Mouse (Mus musculus): ENCODE results near the gene Rrp36.

Rrp36 gene

DNA sequence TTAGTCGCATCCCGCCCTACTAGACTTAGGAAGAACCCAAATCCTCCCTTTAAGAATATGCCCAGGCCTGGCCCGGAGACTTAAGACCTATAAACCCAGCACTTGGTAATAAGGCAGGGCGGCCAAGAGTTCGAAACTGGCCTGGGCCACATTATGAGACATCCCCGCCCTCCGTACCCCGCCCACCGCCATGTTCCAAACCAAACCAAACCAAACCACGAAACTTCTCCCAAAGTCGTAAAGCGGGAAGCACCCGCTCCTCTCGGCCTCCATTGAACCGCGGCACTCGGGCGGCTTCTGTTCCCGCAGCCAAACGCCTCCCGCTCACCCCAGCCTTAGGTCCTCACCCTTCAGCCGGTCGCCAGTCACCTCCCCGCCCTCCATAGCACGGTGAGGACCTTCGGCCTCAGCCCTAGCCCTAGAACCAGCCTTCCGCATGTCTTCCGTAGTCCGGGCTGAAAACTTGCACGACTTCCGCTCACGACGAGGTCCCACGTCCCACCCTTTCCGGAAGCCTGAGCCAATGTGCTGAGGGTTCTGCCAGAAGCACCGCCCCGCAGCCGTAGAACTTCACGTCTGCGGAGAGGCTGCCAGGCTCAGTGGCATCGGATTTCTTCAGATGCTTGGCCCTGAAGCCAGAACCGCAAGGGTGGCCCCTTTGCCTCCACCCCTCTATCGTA is at the start of gene Rrp36:
Gene Rrp36, minus strand, starts transcription at position 503 of the 680 bp plus-strand sequence.
- DNase-seq (ENCODE audit: low spot score), result peak; percentile 79

DNA sequence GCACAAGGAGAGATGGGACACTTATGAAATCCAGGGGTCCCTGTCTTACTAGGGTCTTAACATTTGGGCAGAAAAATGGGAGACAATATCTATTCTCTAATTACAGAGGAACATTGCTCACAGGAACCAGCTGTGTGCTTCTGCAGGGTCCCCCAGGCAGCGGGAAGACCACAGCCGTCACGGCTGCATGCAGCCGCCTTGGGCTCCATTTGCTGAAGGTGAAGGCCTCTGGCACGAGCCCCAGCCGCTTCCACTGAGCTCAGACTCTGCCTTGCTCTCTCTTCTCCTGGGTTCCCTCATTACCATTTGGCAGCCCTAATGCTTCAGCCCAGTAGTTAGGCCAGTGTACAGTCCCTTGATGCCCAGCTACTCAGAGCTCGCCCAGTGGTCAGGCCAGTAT is 46.9 kb upstream of the Rrp36 start:
- no peak for DNase-seq (ENCODE audit: low spot score)

DNA sequence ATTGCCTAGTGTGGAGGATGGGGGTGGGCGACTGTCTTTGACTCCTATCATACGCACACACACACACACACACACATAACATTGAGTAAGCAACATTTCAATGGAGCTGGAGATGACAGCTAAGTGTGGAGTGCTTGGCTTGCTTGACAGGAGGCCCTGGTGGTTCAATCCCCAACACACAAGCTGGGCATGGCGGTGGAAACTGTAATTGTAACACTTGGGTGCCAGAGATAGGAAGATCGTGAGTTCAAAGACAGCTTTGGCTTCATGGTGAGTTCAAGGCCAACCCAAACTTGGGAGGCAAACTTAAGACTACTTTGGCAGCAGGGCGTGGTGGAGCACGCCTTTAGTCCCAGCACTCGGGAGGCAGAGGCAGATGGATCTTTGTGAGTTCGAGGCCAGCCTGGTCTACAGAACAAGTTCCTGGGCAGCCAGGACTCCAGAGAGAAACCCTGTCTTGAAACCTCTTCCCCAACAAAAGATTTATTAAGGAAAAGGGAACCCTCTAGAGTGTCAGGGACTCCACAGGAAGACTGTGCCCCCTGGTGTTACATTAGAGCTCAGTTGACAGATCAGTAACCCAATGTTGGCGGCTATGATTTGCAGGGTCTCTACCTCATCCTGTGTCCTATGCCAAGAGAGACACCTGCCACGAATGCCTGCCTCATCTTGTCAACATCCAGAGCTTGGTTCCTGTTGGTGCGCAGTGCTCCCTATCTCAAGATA is 40.8 kb upstream of the Rrp36 start:
- peak; percentile 37 for DNase-seq (ENCODE audit: low spot score)

DNA sequence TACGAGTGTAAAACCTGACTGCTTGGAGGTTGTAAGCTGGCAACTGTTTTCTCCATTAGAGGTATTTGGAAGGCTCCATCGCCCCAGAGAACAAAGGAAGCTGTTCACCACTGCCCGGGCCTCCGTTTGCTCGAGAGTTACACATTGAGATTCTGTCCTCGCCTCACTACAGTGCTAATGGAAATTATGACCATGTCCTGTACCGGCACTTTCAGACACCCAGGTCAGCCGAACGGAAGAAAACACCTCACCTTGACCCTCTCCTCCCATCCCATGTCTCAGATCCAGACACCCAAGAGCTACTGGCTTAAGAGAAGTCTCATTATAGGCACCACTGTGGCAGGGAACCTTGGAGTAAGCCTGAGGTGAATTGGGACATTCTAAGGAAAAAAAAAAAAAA is 39.7 kb upstream of the Rrp36 start:
- DNase-seq (ENCODE audit: low spot score), result no peak

DNA sequence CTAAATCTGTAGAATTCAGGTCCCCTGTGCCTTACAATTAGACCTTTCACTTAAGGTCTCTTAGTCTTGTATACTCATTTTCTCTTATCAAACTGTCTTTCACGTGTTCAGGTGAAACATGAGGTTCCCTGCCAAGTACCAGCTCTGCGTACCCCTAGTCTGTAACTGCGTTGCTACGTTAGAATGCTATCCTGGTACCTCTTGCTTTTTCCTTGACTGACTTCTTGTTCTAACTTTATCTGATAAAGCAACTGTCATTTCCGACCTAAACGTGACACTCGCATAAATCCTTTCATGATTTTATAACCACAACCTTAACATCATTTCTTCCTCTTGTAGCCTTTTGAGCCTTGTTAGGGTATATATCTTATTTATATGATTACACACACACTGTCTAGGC is 38.3 kb upstream of the Rrp36 start:
- no peak for DNase-seq (ENCODE audit: low spot score)

DNA sequence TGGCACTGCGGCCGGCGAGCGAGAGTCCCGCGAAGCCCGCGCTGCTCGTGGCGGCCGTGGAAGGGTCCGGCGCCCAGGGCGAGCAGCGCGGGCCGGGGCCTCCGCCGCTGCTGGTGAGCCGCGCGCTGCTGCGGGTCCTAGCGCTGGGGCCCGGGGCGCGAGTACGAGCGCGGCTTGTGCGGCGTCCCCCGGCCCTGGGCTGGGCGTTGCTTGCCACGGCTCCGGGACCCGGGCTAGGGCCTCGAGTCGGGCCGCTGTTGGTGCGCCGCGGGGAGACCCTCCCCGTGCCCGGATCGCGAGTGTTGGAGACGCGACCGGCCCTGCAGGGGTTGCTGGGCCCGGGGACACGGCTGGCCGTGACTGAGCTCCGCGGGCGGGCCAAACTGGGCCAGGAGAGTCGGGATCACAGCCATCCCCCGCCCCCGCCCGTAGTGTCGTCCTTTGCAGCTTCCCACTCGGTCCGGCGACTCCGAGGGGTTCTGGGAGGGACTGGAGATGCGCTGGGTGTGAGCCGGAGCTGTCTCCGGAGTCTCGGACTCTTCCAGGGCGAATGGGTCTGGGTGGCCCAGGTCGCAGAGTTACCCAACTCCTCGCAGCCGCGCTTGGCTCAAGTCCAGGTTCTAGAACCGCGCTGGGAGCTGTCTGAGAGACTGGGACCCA is 37.6 kb upstream of the Rrp36 start:
- DNase-seq (ENCODE audit: low spot score), result peak; percentile 42

DNA sequence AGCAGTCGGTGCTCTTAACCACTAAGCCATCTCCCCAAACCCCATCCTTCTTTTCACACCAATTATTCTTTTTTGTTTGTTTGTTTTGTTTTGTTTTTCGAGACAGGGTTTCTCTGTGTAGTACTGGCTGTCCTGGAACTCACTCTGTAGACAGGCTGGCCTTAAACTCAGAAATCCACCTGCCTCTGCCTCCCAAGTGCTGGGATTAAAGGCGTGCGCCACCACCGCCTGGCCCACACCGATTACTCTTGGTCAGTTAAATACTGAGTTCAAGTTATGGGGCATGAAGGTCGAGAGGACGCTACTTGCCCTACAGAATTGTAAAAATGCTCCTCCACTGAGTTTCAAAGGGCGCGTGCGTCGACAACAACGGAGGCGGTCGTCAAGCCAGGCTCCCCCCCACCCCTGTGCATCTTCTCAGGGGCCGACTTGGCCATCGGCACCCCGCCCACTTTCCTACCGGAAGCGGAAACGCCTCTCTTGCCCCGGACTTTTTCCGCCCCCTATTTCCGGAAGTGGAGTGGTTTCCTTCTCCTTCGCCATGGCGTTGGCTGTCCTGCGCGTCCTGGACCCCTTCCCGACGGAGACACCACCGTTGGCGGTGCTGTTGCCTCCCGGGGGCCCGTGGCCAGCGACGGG is 36.9 kb upstream of the Rrp36 start, which contains the start of gene Pex6:
Gene Pex6, plus strand, starts transcription at position 505 of the 639 bp plus-strand sequence.
- peak; percentile 78 for DNase-seq (ENCODE audit: low spot score)

DNA sequence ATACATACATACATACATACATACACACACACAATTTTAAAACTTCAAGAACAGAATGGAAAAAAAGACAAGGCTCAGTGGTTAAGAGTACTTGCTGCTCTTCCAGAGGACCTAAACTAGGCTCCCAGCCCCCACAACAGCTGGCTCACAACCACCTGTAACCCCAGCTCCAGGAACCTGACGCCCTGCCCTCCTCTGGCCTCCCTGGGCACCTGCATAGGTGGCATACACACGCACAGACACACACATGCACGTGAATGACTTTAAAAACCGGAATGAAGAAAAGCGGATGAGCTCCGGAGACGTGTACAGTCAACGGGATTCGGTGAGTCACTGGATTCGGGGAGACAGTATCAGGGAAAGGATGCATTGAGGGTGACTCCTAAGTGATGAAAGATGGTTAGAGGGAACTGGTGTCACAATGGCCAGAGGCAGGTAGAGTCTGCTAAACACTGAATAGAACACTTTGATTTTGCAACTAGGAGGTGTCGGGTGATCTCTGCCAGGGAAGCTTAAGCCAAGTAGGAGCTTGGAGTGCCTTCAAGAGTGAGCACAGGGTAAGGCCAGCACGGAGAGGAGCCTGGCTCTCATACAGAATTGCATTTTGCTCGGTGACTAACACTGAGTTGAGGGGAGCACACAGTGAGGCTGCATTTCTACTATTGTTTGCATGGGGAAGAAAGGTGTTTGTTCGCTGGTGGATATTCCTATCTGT is 32.4 kb upstream of the Rrp36 start:
- no peak for DNase-seq (ENCODE audit: low spot score)

DNA sequence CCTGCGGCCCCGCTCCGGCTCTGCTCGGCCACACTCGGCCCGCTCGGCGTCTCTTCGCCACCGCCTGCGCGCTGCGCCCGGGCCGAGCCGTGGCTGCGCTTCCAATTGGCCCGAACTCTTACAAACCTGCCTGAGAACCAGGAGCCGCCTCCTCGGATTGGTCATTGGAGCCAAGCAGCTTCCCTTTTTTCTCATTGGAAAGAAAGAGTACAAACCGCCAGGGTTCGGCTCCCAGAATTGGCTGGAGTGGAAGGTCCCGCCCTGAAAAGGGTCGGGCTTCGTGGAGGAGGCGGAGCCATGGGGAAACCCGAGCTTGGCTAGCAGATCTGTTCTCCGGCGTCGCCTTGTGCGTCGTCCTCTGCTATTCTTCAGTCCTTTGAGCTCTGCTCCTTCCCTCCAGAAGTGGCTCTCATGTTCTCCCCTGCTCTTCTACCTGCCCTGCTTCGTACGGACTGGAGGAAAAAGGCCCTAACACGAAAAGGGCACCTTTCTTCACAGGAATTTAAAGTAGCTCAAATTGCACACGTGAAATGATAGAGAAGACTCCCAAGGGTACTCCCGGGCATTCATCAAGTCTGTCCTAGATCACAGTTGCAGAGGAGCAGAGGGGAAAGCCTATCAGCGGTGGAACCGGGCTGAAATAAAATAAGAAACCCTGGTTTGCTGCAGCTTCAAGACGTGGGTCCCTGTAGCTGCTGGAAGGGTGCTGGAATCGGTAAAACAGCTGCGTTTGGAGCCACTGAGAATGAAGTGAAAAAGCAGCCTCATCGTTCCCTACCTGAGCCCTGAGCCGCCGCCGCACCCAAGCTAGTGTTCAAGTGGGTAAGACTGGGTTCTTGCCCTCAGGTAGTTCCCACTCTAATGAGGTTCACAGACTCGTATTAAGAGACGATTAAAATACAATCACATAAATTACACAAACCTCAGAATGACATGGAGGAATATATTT is 31.0 kb upstream of the Rrp36 start, which contains the start of gene Ppp2r5d:
Gene Ppp2r5d, minus strand, starts transcription at position 225 of the 949 bp plus-strand sequence.
- DNase-seq (ENCODE audit: low spot score), result peak; percentile 96

DNA sequence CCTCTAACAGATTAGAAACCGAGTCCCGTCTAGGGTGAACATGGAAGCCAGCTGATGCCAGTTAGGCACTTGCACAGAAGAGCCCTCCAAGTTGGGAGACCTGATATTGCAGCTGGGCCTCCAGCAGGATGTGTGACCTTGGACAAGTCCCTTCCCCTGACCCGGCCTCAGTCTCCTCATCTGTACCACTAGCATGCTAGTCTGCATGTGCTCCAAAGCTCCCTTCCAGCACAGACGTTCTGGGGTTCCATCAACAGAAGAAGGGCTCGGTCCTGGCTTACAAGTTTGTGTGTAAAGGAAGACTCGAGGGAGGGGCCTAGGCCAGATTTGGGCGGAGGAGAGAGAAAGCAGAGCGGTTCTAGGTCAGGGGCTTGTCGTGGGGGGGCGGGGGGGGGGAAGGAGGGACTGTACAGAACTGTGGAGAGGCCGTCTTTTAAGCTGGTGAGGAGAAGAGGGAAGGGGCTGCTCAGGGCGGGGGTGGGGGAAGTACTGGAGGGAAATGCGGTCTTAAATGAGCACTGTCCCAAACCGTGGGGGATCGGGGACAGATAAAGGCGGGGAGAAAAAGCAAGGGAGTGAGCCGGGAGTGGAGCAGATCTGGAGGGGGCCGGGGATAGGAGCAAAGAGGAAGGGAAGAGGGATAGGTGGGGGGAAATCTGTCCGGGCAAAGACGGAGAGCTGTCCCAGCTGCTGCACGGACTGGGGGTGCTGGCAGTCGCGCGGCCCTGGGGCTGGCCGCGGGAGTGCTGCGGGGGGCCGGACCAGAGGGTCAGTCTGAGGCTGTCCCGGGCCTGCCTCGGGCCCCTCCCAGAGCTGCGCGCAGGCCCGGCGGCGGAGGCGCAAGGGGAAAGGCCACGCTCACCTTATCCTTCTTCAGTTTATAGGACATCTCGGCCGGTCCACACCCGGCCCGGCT is 30.1 kb upstream of the Rrp36 start:
- DNase-seq (ENCODE audit: low spot score), result no peak

DNA sequence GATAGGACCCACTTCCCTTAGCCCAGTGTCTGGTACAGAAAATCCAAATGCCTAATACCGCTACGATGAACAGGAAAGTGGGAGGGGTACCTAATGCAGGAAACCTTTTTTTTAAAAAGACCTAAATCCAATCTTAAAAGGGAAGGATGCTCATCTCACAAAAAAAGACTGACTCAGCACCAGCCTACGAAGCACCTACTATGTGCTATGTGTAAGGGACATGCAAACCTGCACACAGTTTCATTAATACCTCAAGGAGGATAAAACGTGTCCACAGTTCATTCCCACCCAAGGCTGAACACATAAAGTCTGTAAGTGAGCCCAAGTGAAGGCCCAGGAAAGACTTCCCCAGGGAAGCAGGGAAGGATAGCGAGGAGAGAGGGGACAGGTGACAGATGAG is 28.4 kb upstream of the Rrp36 start:
- DNase-seq (ENCODE audit: low spot score), result no peak

DNA sequence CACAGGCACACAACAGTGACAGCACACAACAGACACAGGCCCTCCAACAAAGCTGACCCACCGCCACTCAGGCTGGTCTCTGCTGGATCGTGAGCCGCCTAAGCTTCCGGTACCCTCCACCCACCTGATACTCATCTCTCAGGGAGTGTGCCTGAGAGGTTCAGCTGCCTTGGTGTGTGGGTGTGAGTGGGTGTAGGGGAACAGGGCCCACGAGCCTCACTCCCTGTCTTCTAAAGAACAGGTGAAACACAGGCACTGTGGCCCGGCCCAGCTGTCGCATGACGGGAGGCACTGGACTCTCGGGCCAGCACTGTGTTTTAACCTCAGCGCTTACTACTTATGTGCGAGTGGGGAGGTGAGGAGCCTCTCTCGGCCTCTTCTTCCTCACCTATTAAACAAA is 27.9 kb upstream of the Rrp36 start:
- no peak for DNase-seq (ENCODE audit: low spot score)

DNA sequence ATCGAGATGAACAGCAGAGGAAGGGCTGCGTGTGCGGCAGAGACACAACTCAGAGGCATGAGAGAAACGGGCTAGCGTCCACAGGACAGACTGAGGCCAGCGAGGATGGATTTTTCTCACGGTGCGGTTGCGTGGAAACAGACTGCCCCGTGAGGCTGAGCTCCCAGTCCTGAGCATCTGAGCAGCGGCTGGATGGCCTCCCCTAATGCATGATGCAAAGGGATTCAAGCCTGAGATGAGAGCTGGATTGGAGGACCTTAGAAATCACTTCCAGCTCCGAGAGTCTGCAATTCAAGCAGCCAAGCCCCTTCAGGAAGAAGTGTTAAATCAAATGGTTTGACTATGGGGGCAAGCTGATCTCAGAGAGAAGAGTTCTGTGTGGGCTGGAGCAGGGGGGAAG is 27.3 kb upstream of the Rrp36 start:
- no peak for DNase-seq (ENCODE audit: low spot score)

DNA sequence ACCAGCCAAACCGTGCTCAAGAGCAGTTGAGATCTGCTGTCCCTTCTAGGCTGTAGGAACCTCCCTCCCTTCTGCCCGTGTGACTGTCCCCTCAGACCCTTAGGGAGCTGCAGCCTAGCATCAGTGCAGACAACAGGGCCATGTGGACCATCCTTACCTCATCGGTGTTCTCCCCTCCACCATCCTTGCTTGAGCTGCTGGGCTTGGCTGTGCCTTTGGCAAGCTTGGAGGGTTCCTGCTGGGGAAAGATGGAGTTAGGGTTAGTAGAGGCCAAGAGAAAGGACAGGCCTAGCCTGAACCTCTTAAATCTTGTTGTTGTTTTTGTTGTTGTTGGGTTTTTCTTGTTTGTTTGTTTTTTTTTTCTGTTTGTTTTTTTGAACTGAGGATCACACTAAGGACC is 25.8 kb upstream of the Rrp36 start:
- no peak for DNase-seq (ENCODE audit: low spot score)

DNA sequence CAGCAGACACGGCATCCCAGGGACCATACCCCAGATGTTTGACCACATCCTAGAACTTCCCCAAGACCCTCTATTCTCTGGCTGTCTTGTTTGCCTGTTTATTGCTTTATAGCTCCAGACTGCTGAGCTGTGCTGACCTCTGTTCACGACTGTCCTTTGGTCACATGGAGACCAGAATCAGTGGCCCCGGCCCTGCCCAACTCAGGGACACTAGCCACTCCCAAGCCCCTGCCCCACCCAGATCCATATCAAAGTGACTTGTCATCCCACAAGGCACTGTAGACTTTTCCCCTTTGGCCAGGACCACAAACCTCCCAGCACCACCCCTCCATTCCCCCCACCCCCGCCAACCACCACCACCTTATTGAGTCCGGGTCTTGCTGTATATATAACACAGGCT is 25.1 kb upstream of the Rrp36 start:
- DNase-seq (ENCODE audit: low spot score), result no peak

DNA sequence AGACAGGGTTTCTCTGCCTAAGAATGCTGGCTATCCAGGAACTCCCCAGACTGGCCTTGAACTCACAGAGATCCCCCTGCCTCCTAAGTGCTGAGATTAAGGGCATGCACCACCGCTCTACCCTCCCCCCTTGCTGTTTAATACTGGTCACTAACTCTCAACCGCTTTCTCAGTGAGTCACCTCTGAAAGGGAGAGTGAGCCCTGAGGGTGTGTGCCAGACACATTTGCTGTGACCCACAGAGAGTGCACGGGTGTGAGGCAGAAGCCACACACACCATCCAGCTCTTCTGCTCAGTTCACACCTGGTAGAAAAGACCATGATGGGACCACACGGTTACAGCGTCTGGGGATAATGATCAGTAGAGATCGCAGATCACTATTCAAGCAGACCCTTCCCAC is 24.4 kb upstream of the Rrp36 start:
- no peak for DNase-seq (ENCODE audit: low spot score)

DNA sequence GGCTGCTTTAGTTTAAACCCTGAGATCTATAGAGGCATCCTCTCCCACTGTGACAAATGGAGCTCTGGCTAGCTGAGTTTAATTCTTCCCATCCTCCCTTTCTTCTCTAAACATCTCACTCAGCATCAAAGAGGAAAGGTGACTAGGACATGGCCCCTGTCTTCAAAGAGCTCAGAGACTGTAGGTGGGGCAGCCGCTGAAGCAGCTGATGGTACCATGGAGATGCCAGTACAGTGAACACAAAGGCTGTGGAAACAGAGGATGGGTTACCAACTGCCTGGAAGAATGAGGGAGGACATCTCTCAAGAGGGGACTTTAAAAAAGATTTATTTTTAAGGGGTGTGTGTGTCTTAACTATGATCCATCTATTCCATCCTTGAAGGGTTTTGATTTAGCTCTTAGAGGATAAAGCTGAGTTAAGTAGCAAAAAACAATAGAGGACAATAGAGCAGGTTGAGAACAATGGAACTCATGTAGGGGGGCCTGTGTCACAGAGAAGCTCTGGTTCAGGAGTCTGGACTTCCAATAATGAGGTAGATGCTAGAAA is 20.4 kb upstream of the Rrp36 start:
- no peak for DNase-seq (ENCODE audit: low spot score)

DNA sequence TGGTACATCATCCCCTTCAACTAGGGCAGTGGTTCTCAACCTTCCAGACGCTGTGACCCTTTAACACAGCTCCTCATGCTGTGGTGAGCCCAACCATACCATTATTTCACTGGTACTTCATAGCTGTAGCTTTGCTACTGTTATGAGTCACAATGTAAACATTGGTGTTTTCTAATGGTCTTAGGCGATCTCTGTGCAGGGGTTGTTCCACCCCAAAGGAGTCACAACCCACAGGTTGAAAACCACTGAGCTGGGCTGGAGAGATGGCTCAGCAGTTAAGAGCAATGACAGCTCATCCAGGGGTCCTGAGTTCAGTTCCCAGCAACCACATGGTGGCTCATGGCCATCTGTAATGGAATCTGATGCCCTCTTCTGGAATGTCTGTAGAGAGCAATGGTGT is 17.2 kb upstream of the Rrp36 start:
- no peak for DNase-seq (ENCODE audit: low spot score)

DNA sequence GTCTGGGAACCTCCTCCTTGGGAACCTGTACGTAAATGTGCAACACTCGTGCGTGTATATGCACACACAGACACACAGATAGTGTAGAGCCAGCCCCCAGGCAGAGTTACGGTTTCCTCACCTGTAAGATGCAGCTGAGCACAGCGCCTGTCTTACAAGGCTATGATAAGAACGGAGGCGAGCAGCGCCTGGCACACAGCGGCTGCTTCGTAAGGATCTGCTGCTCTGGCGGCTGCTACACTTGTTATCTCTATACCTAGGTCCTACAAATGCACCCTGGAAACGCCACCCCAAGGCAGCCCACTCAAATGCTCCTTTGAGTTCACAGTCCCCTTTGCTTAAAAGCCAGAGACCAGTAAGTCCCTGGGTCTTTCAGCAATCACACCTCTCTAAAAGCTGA is 16.5 kb upstream of the Rrp36 start:
- DNase-seq (ENCODE audit: low spot score), result no peak
